Mouse (Mus musculus): ENCODE measurements around the gene Sorbs1. TPM values are rescaled to one million over a fixed set of nuclear protein-coding genes. Genes with fewer than 3 reads are reported as not detected.

Gene Sorbs1
- polyA plus RNA-seq, 1 experiment from 2014 or later, result 107 TPM

- no peaks in the 10 kb centered on the region for H3K27me3 ChIP-seq (replicated peaks)
- H3K9ac ChIP-seq, result no peak overlapping the region
- no peak overlapping the region for H3K27ac ChIP-seq
- no peak for ATAC-seq (ENCODE audit: low FRiP score, low read depth)
- H3K4me1 ChIP-seq, result no peaks in the 10 kb centered on the region
- 87% methylated on average over 4 of the region's 4 CpGs for WGBS
- H3K9me3 ChIP-seq, result no peaks in the 10 kb centered on the region
- no peak overlapping the region for H3K4me3 ChIP-seq
- H3K36me3 ChIP-seq, result peaks cover 11% of the 10 kb centered on the region; the same call in 1 of the 2 replicates
- H3K4me2 ChIP-seq (replicated peaks), result no peak overlapping the region
Observed at GRCm38 (mm10) chr19:40336694-40337093, 176.9 kb downstream of the Sorbs1 start.

GRCm38 (mm10) chr19:40333905-40334304 is 179.7 kb downstream of the Sorbs1 start:
- 70% methylated on average over 5 of the region's 5 CpGs for WGBS
- H3K27me3 ChIP-seq (replicated peaks), result no peaks in the 10 kb centered on the region
- no peaks in the 10 kb centered on the region for H3K4me1 ChIP-seq
- no peak overlapping the region for H3K4me2 ChIP-seq (replicated peaks)
- no peak overlapping the region for H3K27ac ChIP-seq
- no peaks in the 10 kb centered on the region for H3K9me3 ChIP-seq
- no peak overlapping the region for H3K9ac ChIP-seq
- H3K36me3 ChIP-seq, result peaks cover 11% of the 10 kb centered on the region; the same call in 1 of the 2 replicates
- no peak overlapping the region for H3K4me3 ChIP-seq
- ATAC-seq (ENCODE audit: low FRiP score, low read depth), result no peak

GRCm38 (mm10) chr19:40333081-40333480 is 180.5 kb downstream of the Sorbs1 start:
- no peak overlapping the region for H3K9ac ChIP-seq
- no peak overlapping the region for H3K4me2 ChIP-seq (replicated peaks)
- peaks cover 6% of the 10 kb centered on the region; the same call in 1 of the 2 replicates for H3K36me3 ChIP-seq
- no peaks in the 10 kb centered on the region for H3K27me3 ChIP-seq (replicated peaks)
- H3K27ac ChIP-seq, result no peak overlapping the region
- H3K9me3 ChIP-seq, result no peaks in the 10 kb centered on the region
- no peak overlapping the region for H3K4me3 ChIP-seq
- WGBS, result 90% methylated on average over 4 of the region's 4 CpGs
- no peaks in the 10 kb centered on the region for H3K4me1 ChIP-seq
- ATAC-seq (ENCODE audit: low FRiP score, low read depth), result no peak

GRCm38 (mm10) chr19:40332303-40332702 is 181.3 kb downstream of the Sorbs1 start:
- Histone ChIP-seq H3K4me1 (no peaks in the 10 kb centered on the region), H3K4me3 (no peak overlapping the region), H3K27me3 (replicated peaks) (no peaks in the 10 kb centered on the region), H3K9me3 (no peaks in the 10 kb centered on the region), H3K27ac (no peak overlapping the region), H3K9ac (no peak overlapping the region), H3K4me2 (replicated peaks) (no peak overlapping the region), H3K36me3 (peaks cover 7% of the 10 kb centered on the region; the same call in 1 of the 2 replicates)
- no peak for ATAC-seq (ENCODE audit: low FRiP score, low read depth)
- WGBS, result 88% methylated on average over 6 of the region's 6 CpGs

GRCm38 (mm10) chr19:40331846-40332245 is 181.7 kb downstream of the Sorbs1 start:
- no peak for ATAC-seq (ENCODE audit: low FRiP score, low read depth)
- 62% methylated on average over 6 of the region's 6 CpGs for WGBS

GRCm38 (mm10) chr19:40326126-40326525 is 187.5 kb downstream of the Sorbs1 start:
- Histone ChIP-seq H3K9ac (no peak overlapping the region), H3K4me3 (no peak overlapping the region), H3K36me3 (peaks cover 28% of the 10 kb centered on the region), H3K4me1 (no peaks in the 10 kb centered on the region), H3K4me2 (replicated peaks) (no peak overlapping the region), H3K9me3 (no peaks in the 10 kb centered on the region), H3K27ac (no peak overlapping the region), H3K27me3 (replicated peaks) (no peaks in the 10 kb centered on the region)
- 95% methylated on average over 21 of the region's 21 CpGs for WGBS
- ATAC-seq (ENCODE audit: low FRiP score, low read depth), result no peak

More at GRCm38 (mm10) chr19:40331846-40332245, 181.7 kb downstream of the Sorbs1 start:
- Histone ChIP-seq H3K27me3 (replicated peaks) (no peaks in the 10 kb centered on the region), H3K36me3 (peaks cover 11% of the 10 kb centered on the region; the same call in 1 of the 2 replicates), H3K4me3 (no peak overlapping the region), H3K9me3 (no peaks in the 10 kb centered on the region), H3K27ac (no peak overlapping the region), H3K4me2 (replicated peaks) (no peak overlapping the region), H3K9ac (no peak overlapping the region), H3K4me1 (no peaks in the 10 kb centered on the region)

GRCm38 (mm10) chr19:40325381-40325780 is 188.2 kb downstream of the Sorbs1 start:
- no peak overlapping the region for H3K9ac ChIP-seq
- H3K4me3 ChIP-seq, result no peak overlapping the region
- H3K27ac ChIP-seq, result no peak overlapping the region
- peaks cover 29% of the 10 kb centered on the region for H3K36me3 ChIP-seq
- no peak for ATAC-seq (ENCODE audit: low FRiP score, low read depth)
- no peaks in the 10 kb centered on the region for H3K9me3 ChIP-seq
- H3K4me1 ChIP-seq, result no peaks in the 10 kb centered on the region
- no peak overlapping the region for H3K4me2 ChIP-seq (replicated peaks)
- WGBS, result 83% methylated on average over 8 of the region's 8 CpGs
- no peaks in the 10 kb centered on the region for H3K27me3 ChIP-seq (replicated peaks)

GRCm38 (mm10) chr19:40322226-40322625 is 191.4 kb downstream of the Sorbs1 start:
- no peak overlapping the region for H3K4me3 ChIP-seq

GRCm38 (mm10) chr19:40319199-40319598 is 194.4 kb downstream of the Sorbs1 start:
- H3K4me2 ChIP-seq (replicated peaks), result no peak overlapping the region
- no peak for ATAC-seq (ENCODE audit: low FRiP score, low read depth)
- H3K27ac ChIP-seq, result no peak overlapping the region
- H3K27me3 ChIP-seq (replicated peaks), result no peaks in the 10 kb centered on the region
- peaks cover 23% of the 10 kb centered on the region; the same call in 1 of the 2 replicates for H3K36me3 ChIP-seq
- H3K9me3 ChIP-seq, result no peaks in the 10 kb centered on the region
- no peaks in the 10 kb centered on the region for H3K4me1 ChIP-seq
- no peak overlapping the region for H3K9ac ChIP-seq
- 88% methylated on average over 3 of the region's 3 CpGs for WGBS
- H3K4me3 ChIP-seq, result no peak overlapping the region

More at GRCm38 (mm10) chr19:40322226-40322625, 191.4 kb downstream of the Sorbs1 start:
- Histone ChIP-seq H3K4me2 (replicated peaks) (no peak overlapping the region), H3K4me1 (no peaks in the 10 kb centered on the region), H3K9ac (no peak overlapping the region), H3K9me3 (no peaks in the 10 kb centered on the region), H3K27ac (no peak overlapping the region), H3K27me3 (replicated peaks) (no peaks in the 10 kb centered on the region), H3K36me3 (peaks cover 32% of the 10 kb centered on the region)
- 81% methylated on average over 3 of the region's 3 CpGs for WGBS
- ATAC-seq (ENCODE audit: low FRiP score, low read depth), result no peak

GRCm38 (mm10) chr19:40318511-40318910 is 195.1 kb downstream of the Sorbs1 start:
- no peak for ATAC-seq (ENCODE audit: low FRiP score, low read depth)
- H3K27ac ChIP-seq, result no peak overlapping the region
- H3K9me3 ChIP-seq, result no peaks in the 10 kb centered on the region
- no peak overlapping the region for H3K4me2 ChIP-seq (replicated peaks)
- H3K27me3 ChIP-seq (replicated peaks), result no peaks in the 10 kb centered on the region
- WGBS, result 43% methylated on average over 6 of the region's 6 CpGs
- peaks cover 25% of the 10 kb centered on the region; the same call in 1 of the 2 replicates for H3K36me3 ChIP-seq
- no peak overlapping the region for H3K4me3 ChIP-seq
- no peak overlapping the region for H3K9ac ChIP-seq
- no peaks in the 10 kb centered on the region for H3K4me1 ChIP-seq

GRCm38 (mm10) chr19:40317001-40317400 is 196.6 kb downstream of the Sorbs1 start:
- no peak overlapping the region for H3K4me2 ChIP-seq (replicated peaks)
- no peaks in the 10 kb centered on the region for H3K4me1 ChIP-seq
- no peak overlapping the region for H3K9ac ChIP-seq
- no peak for ATAC-seq (ENCODE audit: low FRiP score, low read depth)
- H3K4me3 ChIP-seq, result no peak overlapping the region
- H3K27me3 ChIP-seq (replicated peaks), result no peaks in the 10 kb centered on the region
- 69% methylated on average over 4 of the region's 4 CpGs for whole genome bisulfite sequencing
- no peak overlapping the region for H3K27ac ChIP-seq
- H3K9me3 ChIP-seq, result no peaks in the 10 kb centered on the region
- H3K36me3 ChIP-seq, result peaks cover 25% of the 10 kb centered on the region; the same call in 1 of the 2 replicates

GRCm38 (mm10) chr19:40314252-40314651 is 199.3 kb downstream of the Sorbs1 start:
- 96% methylated on average over 11 of the region's 11 CpGs for WGBS

GRCm38 (mm10) chr19:40311631-40312030 is 201.9 kb downstream of the Sorbs1 start:
- 95% methylated on average over 8 of the region's 8 CpGs for WGBS
- Histone ChIP-seq H3K36me3 (peaks cover 45% of the 10 kb centered on the region), H3K4me2 (replicated peaks) (no peak overlapping the region), H3K27me3 (replicated peaks) (no peaks in the 10 kb centered on the region), H3K9me3 (no peaks in the 10 kb centered on the region), H3K4me3 (no peak overlapping the region), H3K4me1 (no peaks in the 10 kb centered on the region), H3K27ac (no peak overlapping the region), H3K9ac (no peak overlapping the region)
- ATAC-seq (ENCODE audit: low FRiP score, low read depth), result no peak

More at GRCm38 (mm10) chr19:40314252-40314651, 199.3 kb downstream of the Sorbs1 start:
- H3K4me2 ChIP-seq (replicated peaks), result no peak overlapping the region
- no peak overlapping the region for H3K4me3 ChIP-seq
- no peaks in the 10 kb centered on the region for H3K27me3 ChIP-seq (replicated peaks)
- peaks cover 35% of the 10 kb centered on the region for H3K36me3 ChIP-seq
- no peaks in the 10 kb centered on the region for H3K4me1 ChIP-seq
- H3K27ac ChIP-seq, result no peak overlapping the region
- H3K9ac ChIP-seq, result no peak overlapping the region
- ATAC-seq (ENCODE audit: low FRiP score, low read depth), result no peak
- H3K9me3 ChIP-seq, result no peaks in the 10 kb centered on the region
